16 mouse cellular contexts compared by ENCODE assay signal in genomic region chr7:115539003-115539402, GRCm38 (mm10).
A peak's percentile ranks its signal among the peaks of the same experiment; 100 is the strongest.
DNase-seq lines count a peak whose midpoint lies in the region; ATAC-seq and TF ChIP-seq lines count a peak whose summit lies in the region.
"Had no signal": no experiment of that assay in that cellular context is flagged by ENCODE, and none has a peak within 500 bp of the region (broad histone marks: within the 10 kb centered on the region; RNA-seq: fewer than 3 reads in every experiment).

No protein-coding gene starts in this region.

- H3K4me3 ChIP-seq in stomach, postnatal 0 days (ENCODE audit: low read depth, low read length) = no peak overlapping the region
- H3K4me3 ChIP-seq in heart, embryonic 10.5 days = no peak overlapping the region
- H3K4me3 ChIP-seq: forebrain, embryonic 15.5 days; hindbrain, embryonic 12.5 days; liver, embryonic 12.5 days; midbrain, embryonic 10.5 days had no signal

- WGBS in stomach, postnatal 0 days = 64% methylated on average over 9 of the region's 9 CpGs
- 65% methylated on average over 9 of the region's 9 CpGs for WGBS in heart, embryonic 10.5 days

- ATAC-seq in stomach, postnatal 0 days (ENCODE audit: low FRiP score, low TSS enrichment) = no peak
- ATAC-seq: forebrain, embryonic 15.5 days; liver, embryonic 12.5 days had no signal

- no peaks in the 10 kb centered on the region for H3K36me3 ChIP-seq in stomach, postnatal 0 days (ENCODE audit: control insufficient read depth, insufficient read depth, low read length)
- peaks cover 4% of the 10 kb centered on the region; the same call in 1 of the 2 replicates for H3K36me3 ChIP-seq in heart, embryonic 10.5 days
- H3K36me3 ChIP-seq: forebrain, embryonic 15.5 days; hindbrain, embryonic 12.5 days had no signal

- DNase-seq in embryo, embryonic 10 days (ENCODE audit: low spot score) = peak; percentile 61
- DNase-seq in embryo, embryonic 9.5 days (ENCODE audit: extremely low spot score) = no peak
- peak; percentile 38 for DNase-seq in 416B (ENCODE audit: low read depth)
- peak; percentile 35 for DNase-seq in embryo, embryonic 10.5 days (ENCODE audit: low spot score)
- DNase-seq in stomach, postnatal 0 days (ENCODE audit: low spot score) = no peak
- DNase-seq in neural tube, embryonic 10.5 days (ENCODE audit: extremely low spot score, low spot score) = no peak
- no peak for DNase-seq in heart, postnatal 36 days
- DNase-seq in heart, embryonic 10.5 days (ENCODE audit: low spot score) = no peak
- DNase-seq: cerebellum, postnatal 25 days; gastrocnemius, postnatal 10 days; lung, postnatal 10 days had no signal

- H3K4me1 ChIP-seq in stomach, postnatal 0 days (replicated peaks; ENCODE audit: control insufficient read depth, insufficient read depth) = no peaks in the 10 kb centered on the region
- peaks cover 8% of the 10 kb centered on the region; the same call in 1 of the 2 replicates for H3K4me1 ChIP-seq in heart, embryonic 10.5 days
- H3K4me1 ChIP-seq: liver, embryonic 12.5 days had no signal

- H3K4me2 ChIP-seq in stomach, postnatal 0 days (replicated peaks; ENCODE audit: low read depth) = no peak overlapping the region
- H3K4me2 ChIP-seq: forebrain, embryonic 15.5 days; hindbrain, embryonic 12.5 days; liver, embryonic 12.5 days had no signal

- intact Hi-C loops in heart, postnatal 36 days (cut with DNase I) = no loop called here

- H3K27ac ChIP-seq in stomach, postnatal 0 days (replicated peaks) = no peak overlapping the region
- H3K27ac ChIP-seq in heart, embryonic 10.5 days = no peak overlapping the region
- H3K27ac ChIP-seq: forebrain, embryonic 15.5 days; hindbrain, embryonic 12.5 days; kidney, postnatal 0 days; liver, embryonic 12.5 days; midbrain, embryonic 10.5 days had no signal

- H3K9ac ChIP-seq in stomach, postnatal 0 days (ENCODE audit: low read length) = no peak overlapping the region
- H3K9ac ChIP-seq: forebrain, embryonic 15.5 days; hindbrain, embryonic 12.5 days; liver, embryonic 12.5 days had no signal

- H3K9me3 ChIP-seq in stomach, postnatal 0 days (ENCODE audit: control insufficient read depth, low read length) = no peaks in the 10 kb centered on the region
- H3K9me3 ChIP-seq in heart, embryonic 10.5 days = no peaks in the 10 kb centered on the region
- H3K9me3 ChIP-seq: forebrain, embryonic 15.5 days; hindbrain, embryonic 12.5 days; liver, embryonic 12.5 days; midbrain, embryonic 10.5 days had no signal

- peak; percentile 31 for TF ChIP-seq CTCF in stomach, postnatal 0 days (IDR thresholded peaks at IDR 0.05; ENCODE audit: low read depth)

- TF ChIP-seq EP300 in stomach, postnatal 0 days (optimal IDR thresholded peaks at IDR 0.05) = no peak

- no peaks in the 10 kb centered on the region for H3K27me3 ChIP-seq in stomach, postnatal 0 days (ENCODE audit: control insufficient read depth, insufficient read depth, low read length)
- no peaks in the 10 kb centered on the region for H3K27me3 ChIP-seq in heart, embryonic 10.5 days (ENCODE audit: insufficient read depth, poor library complexity, severe bottlenecking)
- H3K27me3 ChIP-seq: forebrain, embryonic 15.5 days; hindbrain, embryonic 12.5 days; liver, embryonic 12.5 days had no signal

Comparison
In these comparisons a context has a peak if more than half of its experiments do, and no peak if none do; other contexts are left out.
1. DNase-seq: peak in embryo, embryonic 10 days (single experiment), 416B (single experiment) and embryo, embryonic 10.5 days (single experiment); none in embryo, embryonic 9.5 days (single experiment), stomach, postnatal 0 days (single experiment), neural tube, embryonic 10.5 days (single experiment), heart, postnatal 36 days (0 of 2) and heart, embryonic 10.5 days (single experiment).